Comparison of ENCODE assay signal across 8 mouse cellular contexts in the genomic region with DNA sequence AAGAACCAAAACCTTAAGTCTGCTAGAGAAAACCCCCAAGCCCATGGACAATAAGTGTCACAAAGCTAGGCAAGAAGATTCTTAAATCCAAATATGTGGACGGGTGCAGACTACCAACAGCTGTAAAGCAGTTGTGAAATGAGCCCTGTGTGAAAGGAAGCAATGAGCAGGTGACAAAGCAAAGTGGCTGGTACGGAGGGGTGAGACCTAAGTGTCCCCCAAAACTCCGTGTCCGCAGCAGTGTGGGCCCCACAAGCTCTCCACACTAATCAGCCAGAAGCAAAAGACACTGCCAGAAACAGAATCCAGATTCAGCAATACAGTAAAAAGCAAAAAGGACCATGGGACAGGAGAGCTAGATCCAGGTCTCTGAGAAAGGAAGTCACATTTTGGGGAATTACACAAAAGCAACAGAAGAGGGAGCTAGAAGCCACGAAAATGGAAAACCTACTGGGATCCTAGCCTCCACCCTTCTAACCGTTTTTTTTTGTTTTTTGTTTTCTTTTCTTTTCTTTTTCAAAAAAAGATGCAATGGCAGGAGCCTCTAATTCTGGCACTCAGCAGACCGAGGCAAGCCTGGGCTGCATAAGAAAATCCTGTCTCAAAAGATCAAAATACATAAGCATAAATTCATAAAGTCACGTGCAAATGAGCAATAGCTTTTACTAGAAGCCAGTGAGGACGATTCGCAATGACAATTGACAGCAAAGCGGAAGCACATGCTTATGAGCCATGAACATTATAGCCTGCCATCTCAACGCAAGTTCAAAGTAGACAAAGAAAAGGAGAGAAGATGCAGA. TPM values are rescaled to one million over a fixed set of nuclear protein-coding genes. Genes with fewer than 3 reads are reported as not detected.
DNase-seq lines count a peak whose midpoint lies in the region; ATAC-seq and TF ChIP-seq lines count a peak whose summit lies in the region.

No protein-coding gene starts in this region.

- 41% methylated on average over 12 of the region's 12 CpGs for WGBS in kidney, embryonic 15.5 days

- no peaks in the 10 kb centered on the region for H3K27me3 ChIP-seq in G1E (ENCODE audit: insufficient read depth, low read length)
- H3K27me3 ChIP-seq in kidney, embryonic 15.5 days: no peaks in the 10 kb centered on the region

- no peak overlapping the region for H3K9ac ChIP-seq in kidney, embryonic 15.5 days

- H3K4me1 ChIP-seq in G1E (ENCODE audit: insufficient read depth, low read depth, low read length): no peaks in the 10 kb centered on the region
- no peaks in the 10 kb centered on the region for H3K4me1 ChIP-seq in kidney, embryonic 15.5 days

- no peaks in the 10 kb centered on the region for H3K9me3 ChIP-seq in G1E (replicated peaks)
- no peaks in the 10 kb centered on the region for H3K9me3 ChIP-seq in kidney, embryonic 15.5 days (replicated peaks)

- no peak overlapping the region for H3K4me3 ChIP-seq in G1E (ENCODE audit: low read depth, low read length)
- peak overlapping the region; percentile 17; the same call in 1 of the 2 replicates for H3K4me3 ChIP-seq in kidney, embryonic 15.5 days (replicated peaks)

- ATAC-seq in G1E (ENCODE audit: extremely low read depth, insufficient number of reproducible peaks, low FRiP score, poor library complexity, severe bottlenecking): no peak
- no peak for ATAC-seq in kidney, embryonic 15.5 days (replicated peaks; ENCODE audit: low FRiP score)

- peak; percentile 65 for DNase-seq in CD4-positive helper T cell, adult 2 months (ENCODE audit: low read depth, low spot score)
- peak; percentile 1 for DNase-seq in G1E (ENCODE audit: low spot score)
- DNase-seq in cerebellum, postnatal 10 days: peak; percentile 24 to 60
- peak; percentile 41 for DNase-seq in heart, adult 8-10 months (ENCODE audit: low spot score)
- peak; percentile 29 for DNase-seq in lung, postnatal 25 days (ENCODE audit: low spot score)
- peak; percentile 13 to 22 for DNase-seq in spleen, postnatal 10 days (ENCODE audit: low spot score in 2 of 2)
- no peak for DNase-seq in adrenal gland, postnatal 4 days (ENCODE audit: low spot score in 2 of 2)

- TF ChIP-seq CTCF in G1E (IDR thresholded peaks at IDR 0.05; ENCODE audit: low read depth, low read length): no peak

- H3K36me3 ChIP-seq in G1E (replicated peaks): no peaks in the 10 kb centered on the region
- no peaks in the 10 kb centered on the region for H3K36me3 ChIP-seq in kidney, embryonic 15.5 days

- H3K27ac ChIP-seq in kidney, embryonic 15.5 days: no peak overlapping the region

- H3K4me2 ChIP-seq in kidney, embryonic 15.5 days: peak overlapping the region; percentile 22; the same call in 1 of the 2 replicates

RNA-seq across cellular contexts. Expression of a gene that starts 46.4 kb away (rescaled TPM):
- total RNA-seq in G1E (2014; fragmentation: Nextera tagmentation) (not detected in 2 replicates), G1E (2017) (0.44 TPM in 1 of 2 replicates, not detected in the other)
- not detected in 2 replicates for polyA plus RNA-seq in G1E (2012)
- total RNA-seq in heart, adult 8-10 months (2022): under 1 TPM in 2 of 4 experiments, not detected in 2; 0.14 to 0.19 TPM
- polyA plus RNA-seq in kidney, embryonic 15.5 days (2015; fragmentation: Nextera tagmentation; extraction: Ambion mirVana): 1.7 and 2.1 TPM in 2 replicates
- total RNA-seq in adrenal gland, postnatal 4 days (2021): 1 to 10 TPM; 1.8 to 2.0 TPM

Comparison
In these comparisons a context has a peak if more than half of its experiments do, and no peak if none do; other contexts are left out.
1. DNase-seq: peak in CD4-positive helper T cell, adult 2 months (single experiment), G1E (single experiment), cerebellum, postnatal 10 days (2 of 2), heart, adult 8-10 months (single experiment), lung, postnatal 25 days (single experiment) and spleen, postnatal 10 days (2 of 2); none in adrenal gland, postnatal 4 days (0 of 2).